ENCODE assay signal across 38 mouse cellular contexts in the genomic region with DNA sequence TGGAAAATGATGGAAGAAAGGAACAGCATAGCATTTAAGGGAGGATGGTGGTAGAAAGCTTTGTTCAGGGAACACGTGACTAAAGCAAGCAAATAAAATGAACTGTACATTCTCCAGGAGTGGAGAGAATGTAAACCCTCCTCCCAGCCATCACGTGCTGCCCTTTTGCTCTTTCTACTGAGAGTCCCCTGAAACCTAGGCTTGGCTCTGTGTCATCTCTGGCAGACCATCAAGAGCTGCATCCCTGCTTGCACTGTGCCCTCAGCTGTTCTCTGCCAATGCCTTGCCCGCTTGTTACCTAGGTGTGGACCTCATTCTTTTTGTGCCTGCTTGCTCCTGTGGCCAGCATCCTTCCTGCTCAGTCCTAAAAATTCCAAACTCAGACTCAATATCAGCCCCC. TPM values are rescaled to one million over a fixed set of nuclear protein-coding genes. Genes with fewer than 3 reads are reported as not detected.
DNase-seq lines count a peak whose midpoint lies in the region; ATAC-seq and TF ChIP-seq lines count a peak whose summit lies in the region.
"Had no signal": no experiment of that assay in that cellular context is flagged by ENCODE, and none has a peak within 500 bp of the region (broad histone marks: within the 10 kb centered on the region; RNA-seq: fewer than 3 reads in every experiment).

No protein-coding gene starts in this region.

- ATAC-seq in kidney, embryonic 15.5 days (replicated peaks; ENCODE audit: low FRiP score): no peak
- ATAC-seq: forebrain, postnatal 0 days; hindbrain, embryonic 16.5 days had no signal

- TF ChIP-seq CTCF in testis, adult 2 months (IDR thresholded peaks at IDR 0.05; ENCODE audit: control insufficient read depth, insufficient read depth, insufficient replicate concordance, low read depth, low read length): no peak
- TF ChIP-seq CTCF in gastrocnemius, adult 2 months (IDR thresholded peaks at IDR 0.05): no peak

- intact Hi-C loops in gastrocnemius, adult 2 months (cut with DNase I): no loop called here

- no peaks in the 10 kb centered on the region for H3K36me3 ChIP-seq in kidney, embryonic 15.5 days
- H3K36me3 ChIP-seq in testis, adult 2 months (ENCODE audit: control insufficient read depth, insufficient read depth, low read length): no peaks in the 10 kb centered on the region
- H3K36me3 ChIP-seq: embryonic facial prominence, embryonic 10.5 days; embryonic facial prominence, embryonic 15.5 days; forebrain, embryonic 12.5 days; heart, embryonic 15.5 days; liver, embryonic 13.5 days had no signal

- H3K9me3 ChIP-seq in kidney, embryonic 15.5 days (replicated peaks): no peaks in the 10 kb centered on the region
- H3K9me3 ChIP-seq: embryonic facial prominence, embryonic 10.5 days; embryonic facial prominence, embryonic 15.5 days; forebrain, embryonic 12.5 days; heart, embryonic 15.5 days; liver, embryonic 13.5 days had no signal

- H3K27me3 ChIP-seq in kidney, embryonic 15.5 days: no peaks in the 10 kb centered on the region
- H3K27me3 ChIP-seq in testis, adult 2 months (ENCODE audit: control insufficient read depth, insufficient read depth, low read length): no peaks in the 10 kb centered on the region
- H3K27me3 ChIP-seq: liver, embryonic 13.5 days had no signal

- 75% methylated on average over 3 of the region's 3 CpGs for WGBS in kidney, embryonic 15.5 days

- TF ChIP-seq POLR2A in testis, adult 2 months (IDR thresholded peaks at IDR 0.05; ENCODE audit: control insufficient read depth, low read depth, low read length): no peak

- H3K9ac ChIP-seq in kidney, embryonic 15.5 days: no peak overlapping the region
- H3K9ac ChIP-seq: embryonic facial prominence, embryonic 15.5 days; forebrain, embryonic 12.5 days; forebrain, postnatal 0 days; heart, embryonic 15.5 days; liver, embryonic 13.5 days; lung, embryonic 14.5 days had no signal

- DNase-seq in kidney, adult 18-20 months: peak; percentile 83
- no peak for DNase-seq in testis, postnatal 14 days (ENCODE audit: low spot score)
- peak; percentile 89 to 95 for DNase-seq in kidney, postnatal 25 days
- DNase-seq in gastrocnemius, adult 2 months: no peak
- DNase-seq in layer of hippocampus, postnatal 14 days (ENCODE audit: low spot score in 2 of 2): no peak
- DNase-seq: cerebellum, adult 2 months; cerebellum, postnatal 14 days; forebrain, postnatal 0 days; gastrocnemius, postnatal 14 days; liver, embryonic 13.5 days; lung, embryonic 14.5 days; lung, postnatal 14 days; midbrain, embryonic 14.5 days; retina, postnatal 1 day; right cerebral cortex, postnatal 14 days; thymus, adult 2 months; thymus, postnatal 36 days had no signal

- H3K27ac ChIP-seq in kidney, embryonic 15.5 days: no peak overlapping the region
- H3K27ac ChIP-seq in testis, adult 2 months (ENCODE audit: control insufficient read depth, insufficient read depth, low read depth, low read length): no peak overlapping the region
- no peak overlapping the region for H3K27ac ChIP-seq in gastrocnemius, adult 2 months
- H3K27ac ChIP-seq: embryonic facial prominence, embryonic 10.5 days; embryonic facial prominence, embryonic 15.5 days; forebrain, embryonic 12.5 days; heart, embryonic 15.5 days; liver, embryonic 13.5 days had no signal

- H3K4me1 ChIP-seq in kidney, embryonic 15.5 days: no peaks in the 10 kb centered on the region
- H3K4me1 ChIP-seq in testis, adult 2 months (ENCODE audit: control insufficient read depth, insufficient read depth, low read length): peaks cover 2% of the 10 kb centered on the region; the same call in 1 of the 2 replicates
- H3K4me1 ChIP-seq: embryonic facial prominence, embryonic 15.5 days; heart, embryonic 15.5 days; liver, embryonic 13.5 days had no signal

- no peak overlapping the region for H3K4me3 ChIP-seq in kidney, embryonic 15.5 days (replicated peaks)
- H3K4me3 ChIP-seq in testis, adult 2 months (ENCODE audit: control insufficient read depth, low read depth, low read length): peak overlapping the region; percentile 68
- no peak overlapping the region for H3K4me3 ChIP-seq in gastrocnemius, adult 2 months
- H3K4me3 ChIP-seq: embryonic facial prominence, embryonic 10.5 days; embryonic facial prominence, embryonic 15.5 days; forebrain, embryonic 12.5 days; heart, embryonic 15.5 days; liver, embryonic 13.5 days had no signal

- no peak overlapping the region for H3K4me2 ChIP-seq in kidney, embryonic 15.5 days
- H3K4me2 ChIP-seq: embryonic facial prominence, embryonic 15.5 days; forebrain, embryonic 12.5 days; heart, embryonic 15.5 days; liver, embryonic 13.5 days; lung, embryonic 14.5 days had no signal

RNA-seq across cellular contexts. Expression of a gene that starts 1.5 kb away (rescaled TPM):
- polyA plus RNA-seq in kidney, embryonic 15.5 days (2015; fragmentation: Nextera tagmentation; extraction: Ambion mirVana): 0.06 and 0.10 TPM in 2 replicates
- polyA plus RNA-seq in testis, adult 2 months (2012; rRNA removed): 114 and 155 TPM in 2 replicates
- total RNA-seq in gastrocnemius, adult 2 months (2021): not detected
- not detected for total RNA-seq in layer of hippocampus, postnatal 14 days (2021)
- total RNA-seq: adrenal gland, adult 18-20 months; adrenal gland, postnatal 36 days; forebrain, postnatal 0 days; gastrocnemius, postnatal 14 days; granulocyte monocyte progenitor cell, adult 5-6 weeks; heart, postnatal 25 days; left cerebral cortex, adult 18-20 months; left cerebral cortex, postnatal 14 days had no signal
- polyA plus RNA-seq: cerebellum, adult 2 months; cortical plate, adult 2 months; embryonic facial prominence, embryonic 10.5 days; embryonic facial prominence, embryonic 15.5 days; forebrain, embryonic 12.5 days; heart, embryonic 15.5 days; hindbrain, embryonic 11.5 days; intestine, embryonic 14.5 days; large intestine, adult 2 months; limb, embryonic 11.5 days; liver, embryonic 13.5 days; stomach, embryonic 16.5 days; thymus, adult 2 months had no signal

RNA-seq across cellular contexts. Expression of a gene that starts 2.6 kb away (rescaled TPM):
- 0.64 and 1.0 TPM in 2 replicates for polyA plus RNA-seq in kidney, embryonic 15.5 days (2015; fragmentation: Nextera tagmentation; extraction: Ambion mirVana)
- polyA plus RNA-seq in testis, adult 2 months (2012; rRNA removed): 0.22 and 0.25 TPM in 2 replicates
- total RNA-seq in gastrocnemius, adult 2 months (2021): under 1 TPM in 1 of 2 experiments, not detected in 1; 0.84 TPM
- total RNA-seq in layer of hippocampus, postnatal 14 days (2021): under 1 TPM; 0.12 to 0.36 TPM
- total RNA-seq: forebrain, postnatal 0 days; gastrocnemius, postnatal 14 days; granulocyte monocyte progenitor cell, adult 5-6 weeks; monocyte, adult 5-6 weeks had no signal
- polyA plus RNA-seq: embryonic facial prominence, embryonic 10.5 days; embryonic facial prominence, embryonic 15.5 days; forebrain, embryonic 12.5 days; forebrain, postnatal 0 days; heart, embryonic 15.5 days; hindbrain, embryonic 11.5 days; intestine, embryonic 14.5 days; limb, embryonic 11.5 days; liver, embryonic 13.5 days; midbrain, embryonic 14.5 days; stomach, embryonic 16.5 days had no signal

RNA-seq across cellular contexts. Expression of a gene that starts 32.3 kb away (rescaled TPM):
- 26.0 and 29.4 TPM in 2 replicates for polyA plus RNA-seq in kidney, embryonic 15.5 days (2015; fragmentation: Nextera tagmentation; extraction: Ambion mirVana)
- polyA plus RNA-seq in testis, adult 2 months (2012; rRNA removed): 0.02 TPM in 1 of 2 replicates, not detected in the other
- not detected for total RNA-seq in gastrocnemius, adult 2 months (2021)
- not detected for total RNA-seq in layer of hippocampus, postnatal 14 days (2021)
- total RNA-seq: adrenal gland, postnatal 36 days; gastrocnemius, postnatal 14 days; granulocyte monocyte progenitor cell, adult 5-6 weeks; heart, postnatal 25 days; left cerebral cortex, adult 18-20 months; left cerebral cortex, postnatal 14 days; monocyte, adult 5-6 weeks had no signal
- polyA plus RNA-seq: cerebellum, adult 2 months; cortical plate, adult 2 months; embryonic facial prominence, embryonic 10.5 days; forebrain, embryonic 12.5 days; forebrain, postnatal 0 days; heart, embryonic 15.5 days; hindbrain, embryonic 11.5 days; hindbrain, embryonic 16.5 days; intestine, embryonic 14.5 days; large intestine, adult 2 months; limb, embryonic 11.5 days; liver, embryonic 13.5 days; lung, embryonic 14.5 days; midbrain, embryonic 14.5 days; neural tube, embryonic 14.5 days; stomach, embryonic 16.5 days had no signal

RNA-seq across cellular contexts. Expression of a gene that starts 42.7 kb away (rescaled TPM):
- 3.5 and 4.6 TPM in 2 replicates for polyA plus RNA-seq in kidney, embryonic 15.5 days (2015; fragmentation: Nextera tagmentation; extraction: Ambion mirVana)
- 0.07 TPM in 2 replicates for polyA plus RNA-seq in testis, adult 2 months (2012; rRNA removed)
- not detected for total RNA-seq in gastrocnemius, adult 2 months (2021)
- not detected for total RNA-seq in layer of hippocampus, postnatal 14 days (2021)
- total RNA-seq: adrenal gland, adult 18-20 months; adrenal gland, postnatal 36 days; forebrain, postnatal 0 days; gastrocnemius, postnatal 14 days; granulocyte monocyte progenitor cell, adult 5-6 weeks; heart, postnatal 25 days; left cerebral cortex, adult 18-20 months; left cerebral cortex, postnatal 14 days; monocyte, adult 5-6 weeks had no signal
- polyA plus RNA-seq: cerebellum, adult 2 months; cortical plate, adult 2 months; embryonic facial prominence, embryonic 10.5 days; embryonic facial prominence, embryonic 15.5 days; forebrain, embryonic 12.5 days; forebrain, postnatal 0 days; heart, embryonic 15.5 days; hindbrain, embryonic 11.5 days; hindbrain, embryonic 16.5 days; intestine, embryonic 14.5 days; large intestine, adult 2 months; limb, embryonic 11.5 days; liver, embryonic 13.5 days; lung, embryonic 14.5 days; midbrain, embryonic 14.5 days; neural tube, embryonic 14.5 days; stomach, embryonic 16.5 days had no signal

Comparison
In these comparisons a context has a peak if more than half of its experiments do, and no peak if none do; other contexts are left out.
1. DNase-seq: peak in kidney, adult 18-20 months (single experiment) and kidney, postnatal 25 days (2 of 2); none in testis, postnatal 14 days (single experiment), gastrocnemius, adult 2 months (single experiment) and layer of hippocampus, postnatal 14 days (0 of 2).